Mouse (Mus musculus) spleen, adult 2 months (tissue): ENCODE data around the gene Man2a2.

Experiments used
- CTCF ChIP-seq: fragments of 200-500 bp; IDR thresholded peaks from 2 replicates; pipeline ENCODE4 v1.5.1; 2011; ENCODE audit warnings: mild to moderate bottlenecking, inconsistent platforms; ENCODE audit not compliant: insufficient read depth, insufficient read length, insufficient replicate concordance; ENCODE audit errors: extremely low read depth
- POLR2A ChIP-seq: fragments of 200-500 bp; IDR thresholded peaks from 2 replicates; pipeline ENCODE4 v1.6.1; 2011; ENCODE audit warnings: low read depth, low read length, inconsistent platforms

- TF ChIP-seq CTCF = no peak
- TF ChIP-seq POLR2A = no peak
Observed at GRCm38 (mm10) chr7:80330278-80330677, 40.9 kb downstream of the Man2a2 start.
